Mouse (Mus musculus) lung, postnatal 10 days (tissue): ENCODE data around the gene Pla2g3.

Experiments
- DNase-seq: peaks from one replicate; pipeline ENCODE4 v3.0.0; 2021

Gene Pla2g3

GRCm38 (mm10) chr11:3495496-3495895, 7.4 kb downstream of the Pla2g3 start:
- DNase-seq, result no peak

GRCm38 (mm10) chr11:3496756-3497155, 8.7 kb downstream of the Pla2g3 start:
- no peak for DNase-seq

GRCm38 (mm10) chr11:3497296-3497695, 9.2 kb downstream of the Pla2g3 start:
- DNase-seq, result no peak

- DNase-seq, result no peak
Measured at GRCm38 (mm10) chr11:3502057-3502456, 14.0 kb downstream of the Pla2g3 start.

GRCm38 (mm10) chr11:3502459-3503072, 14.5 kb downstream of the Pla2g3 start:
- DNase-seq, result no peak

GRCm38 (mm10) chr11:3503755-3504693, 15.9 kb downstream of the Pla2g3 start:
- DNase-seq, result no peak

- no peak for DNase-seq
Measured at GRCm38 (mm10) chr11:3508226-3508625, 20.1 kb downstream of the Pla2g3 start.

GRCm38 (mm10) chr11:3509181-3510085, 21.3 kb downstream of the Pla2g3 start:
- no peak for DNase-seq

- no peak for DNase-seq
Measured at GRCm38 (mm10) chr11:3510321-3510720, 22.2 kb downstream of the Pla2g3 start.

- DNase-seq, result no peak
Measured at GRCm38 (mm10) chr11:3513291-3513690, 25.2 kb downstream of the Pla2g3 start.

- DNase-seq, result peak; percentile 93
Measured at GRCm38 (mm10) chr11:3514529-3515054, 26.5 kb downstream of the Pla2g3 start, which contains the start of gene Selenom. Selenom (plus strand) TSS chr11:3514684.

- DNase-seq, result no peak
Measured at GRCm38 (mm10) chr11:3515216-3515615, 27.1 kb downstream of the Pla2g3 start.

- no peak for DNase-seq
Measured at GRCm38 (mm10) chr11:3515637-3516036, 27.6 kb downstream of the Pla2g3 start.

- DNase-seq, result no peak
Measured at GRCm38 (mm10) chr11:3516121-3516520, 28.0 kb downstream of the Pla2g3 start.

- DNase-seq, result peak; percentile 63
Measured at GRCm38 (mm10) chr11:3516859-3517845, 29.1 kb downstream of the Pla2g3 start.

- DNase-seq, result no peak
Measured at GRCm38 (mm10) chr11:3517846-3518732, 30.0 kb downstream of the Pla2g3 start.

GRCm38 (mm10) chr11:3519051-3519726, 31.1 kb downstream of the Pla2g3 start:
- DNase-seq, result no peak

- no peak for DNase-seq
Measured at GRCm38 (mm10) chr11:3519756-3520398, 31.8 kb downstream of the Pla2g3 start.

GRCm38 (mm10) chr11:3520919-3521318, 32.8 kb downstream of the Pla2g3 start:
- DNase-seq, result no peak
